Mouse (Mus musculus) forelimb bud, embryonic 11.5 days (tissue): ENCODE data around the gene Iqck.
A peak's percentile ranks its signal among the peaks of the same experiment; 100 is the strongest.

Source experiments
- DNase-seq: peaks from one replicate; pipeline ENCODE4 v3.0.0-alpha.2; 2012; ENCODE audit warnings: low read depth, low spot score

The Iqck gene

GRCm38 (mm10) chr7:118855171-118855876 is at the start of gene Iqck:
Gene Iqck, plus strand, starts transcription at chr7:118855752.
- DNase-seq = peak; percentile 90

- no peak for DNase-seq
Measured at GRCm38 (mm10) chr7:118806631-118807411, 48.7 kb upstream of the Iqck start.

GRCm38 (mm10) chr7:118807899-118808298 is 47.7 kb upstream of the Iqck start:
- DNase-seq = no peak

GRCm38 (mm10) chr7:118811407-118812106 is 44.0 kb upstream of the Iqck start:
- DNase-seq = no peak

GRCm38 (mm10) chr7:118813592-118813991 is 42.0 kb upstream of the Iqck start:
- DNase-seq = no peak

- no peak for DNase-seq
Measured at GRCm38 (mm10) chr7:118816275-118816674, 39.3 kb upstream of the Iqck start.

GRCm38 (mm10) chr7:118817741-118818140 is 37.8 kb upstream of the Iqck start:
- no peak for DNase-seq

- no peak for DNase-seq
Measured at GRCm38 (mm10) chr7:118819666-118820065, 35.9 kb upstream of the Iqck start.

GRCm38 (mm10) chr7:118821356-118821755 is 34.2 kb upstream of the Iqck start:
- DNase-seq = no peak

- DNase-seq = no peak
Measured at GRCm38 (mm10) chr7:118821887-118822556, 33.5 kb upstream of the Iqck start.

GRCm38 (mm10) chr7:118824451-118824850 is 31.1 kb upstream of the Iqck start:
- DNase-seq = peak; percentile 6

GRCm38 (mm10) chr7:118827975-118828416 is 27.6 kb upstream of the Iqck start:
- DNase-seq = no peak

- DNase-seq = no peak
Measured at GRCm38 (mm10) chr7:118837901-118838300, 17.7 kb upstream of the Iqck start.

GRCm38 (mm10) chr7:118841030-118841745 is 14.4 kb upstream of the Iqck start:
- no peak for DNase-seq

- DNase-seq = no peak
Measured at GRCm38 (mm10) chr7:118841796-118842195, 13.8 kb upstream of the Iqck start.

- DNase-seq = no peak
Measured at GRCm38 (mm10) chr7:118842938-118843337, 12.6 kb upstream of the Iqck start.

- no peak for DNase-seq
Measured at GRCm38 (mm10) chr7:118845141-118845540, 10.4 kb upstream of the Iqck start.

GRCm38 (mm10) chr7:118846329-118846728 is 9.2 kb upstream of the Iqck start:
- DNase-seq = no peak

GRCm38 (mm10) chr7:118848796-118849195 is 6.8 kb upstream of the Iqck start:
- peak; percentile 39 for DNase-seq

- DNase-seq = no peak
Measured at GRCm38 (mm10) chr7:118849543-118850250, 5.9 kb upstream of the Iqck start.
